Mouse (Mus musculus) kidney, adult 2 months (tissue): Measurements from ENCODE around the gene Dnah6.

ENCODE experiments used
- CTCF ChIP-seq: fragments of 200-500 bp; conservative IDR thresholded peaks from 2 replicates; pipeline ENCODE4 v1.5.1; 2011; ENCODE audit warnings: low read depth, mild to moderate bottlenecking, control low read depth, low read length, moderate library complexity, mixed read lengths; ENCODE audit not compliant: insufficient read depth, insufficient read length
- POLR2A ChIP-seq: fragments of 200-500 bp; IDR thresholded peaks from one replicate; pipeline ENCODE4 v1.6.1; 2011; ENCODE audit warnings: low read depth, low read length, control low read depth

DNA sequence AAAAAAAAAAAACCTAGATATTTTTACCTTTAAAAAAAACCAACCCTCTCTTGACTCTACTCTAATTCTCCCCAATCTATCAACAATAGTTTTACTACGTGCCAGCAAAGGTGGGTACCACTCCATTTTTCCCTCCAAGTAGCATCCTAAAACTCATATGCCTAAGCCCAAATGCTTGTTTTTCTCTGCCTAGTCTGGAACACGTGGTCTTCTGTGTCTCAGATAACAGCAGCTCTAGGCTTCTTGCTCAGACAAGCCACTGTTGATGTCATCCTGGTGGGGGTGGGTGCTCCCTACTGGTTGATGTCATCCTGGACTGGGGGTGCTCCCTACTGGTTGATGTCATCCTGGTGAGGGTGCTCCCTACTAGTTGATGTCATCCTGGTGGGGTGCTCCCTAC, 17.7 kb downstream of the Dnah6 start:
- TF ChIP-seq CTCF (no peak), POLR2A (no peak)
